Mouse (Mus musculus) testis, postnatal 14 days (tissue): ENCODE data around the gene Oit3.
"Not testable (repeated sequence)": the region's sequence is repeated elsewhere in the genome, so short reads cannot be mapped to it uniquely, and the experiment has no call there.

Source experiments
- DNase-seq: peaks from one replicate; pipeline ENCODE4 v3.0.0; 2021; ENCODE audit warnings: low spot score

Gene Oit3

DNA sequence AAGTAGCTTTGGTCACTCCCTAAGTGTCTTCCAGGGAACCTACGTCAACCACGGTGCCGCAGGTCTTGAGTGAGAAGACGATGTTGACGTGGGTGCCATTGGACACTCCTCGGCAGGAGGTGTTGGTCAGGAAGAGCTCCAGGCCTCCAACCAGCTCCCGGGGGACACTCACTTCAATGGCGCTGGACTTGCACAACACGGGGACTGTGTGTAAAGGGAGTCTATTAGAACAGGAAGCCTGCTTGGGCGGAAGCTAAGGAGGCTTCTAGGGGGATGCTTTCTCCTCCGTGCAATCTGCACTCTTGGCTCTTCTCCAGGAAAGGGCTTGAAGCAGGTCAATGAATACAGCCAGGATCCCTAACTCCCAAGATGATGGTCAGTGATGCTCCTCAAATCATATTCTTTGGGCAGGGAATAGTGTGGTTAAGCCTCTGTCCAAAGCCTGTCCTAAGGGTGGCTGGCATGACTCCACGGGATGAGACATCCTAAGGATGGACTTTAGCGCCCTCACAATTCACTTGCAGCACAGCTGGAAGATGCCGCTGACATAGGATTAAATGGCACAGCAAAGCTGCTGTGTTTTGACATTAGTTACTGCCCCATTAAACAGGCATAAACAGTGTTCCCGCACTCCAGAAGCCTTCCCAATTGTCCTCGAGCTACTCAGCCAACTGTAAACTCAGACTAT lies 12.0 kb downstream of the Oit3 start:
- no peak for DNase-seq

GRCm38 (mm10) chr10:59426371-59426770 lies 15.2 kb downstream of the Oit3 start:
- DNase-seq = no peak

DNA sequence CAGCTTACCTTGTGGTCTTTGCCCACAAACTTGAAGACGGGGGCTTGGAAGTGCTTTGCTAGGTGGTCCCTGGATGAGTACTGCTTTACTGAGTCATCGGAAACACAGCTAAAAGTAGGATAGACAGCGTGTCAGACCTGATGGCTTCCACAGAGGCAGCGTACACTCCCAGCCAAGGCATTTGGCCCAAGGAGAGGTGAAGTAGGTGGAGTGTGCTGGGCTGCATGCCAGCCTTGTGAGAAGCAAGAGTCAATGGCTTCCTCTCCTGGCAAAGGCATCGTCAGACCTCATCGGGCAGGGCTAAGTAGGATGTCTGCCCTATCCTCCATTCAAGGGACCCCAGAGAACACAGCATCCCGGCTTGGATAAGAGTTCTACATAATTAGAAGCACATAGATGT lies 16.2 kb downstream of the Oit3 start:
- no peak for DNase-seq

DNA sequence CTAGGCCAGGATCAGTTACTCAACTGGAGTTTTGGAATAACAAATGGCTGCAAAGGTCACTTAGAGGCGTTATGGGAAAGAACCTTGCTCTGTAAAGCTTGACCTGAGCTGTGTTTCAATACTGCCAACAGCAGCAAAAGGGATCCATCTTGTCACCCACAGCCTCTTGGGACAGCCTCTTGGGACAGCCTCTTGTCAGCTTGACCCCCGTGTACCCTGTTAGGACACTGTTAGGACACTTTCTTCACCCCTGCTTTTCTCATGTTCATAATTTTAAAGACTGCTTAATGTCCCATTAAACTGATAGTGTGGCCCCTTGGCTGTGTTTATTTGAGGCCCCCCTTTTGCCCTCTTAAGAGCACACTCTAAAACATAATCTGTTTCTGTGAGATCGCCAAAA lies 17.1 kb downstream of the Oit3 start:
- DNase-seq = no peak

DNA sequence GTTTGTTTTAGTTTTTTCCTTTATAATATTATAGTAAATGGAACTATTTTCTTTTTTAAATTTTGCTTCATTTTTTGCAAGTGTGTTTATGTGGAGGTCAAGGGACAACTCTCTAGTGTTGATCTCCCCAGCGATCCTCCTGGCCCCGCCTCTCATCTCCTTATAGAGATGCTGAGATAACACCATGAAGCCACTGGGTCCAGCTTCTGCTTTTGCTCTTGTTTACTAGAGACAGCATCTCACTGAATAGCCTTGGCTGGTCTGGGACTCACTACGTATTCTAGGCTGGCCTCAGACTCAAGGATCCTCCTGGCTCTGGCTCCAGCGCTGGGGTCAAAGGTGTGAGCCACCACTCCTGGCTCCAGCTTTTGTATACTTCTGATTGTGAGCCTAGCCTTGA lies 22.1 kb downstream of the Oit3 start:
- no peak for DNase-seq

DNA sequence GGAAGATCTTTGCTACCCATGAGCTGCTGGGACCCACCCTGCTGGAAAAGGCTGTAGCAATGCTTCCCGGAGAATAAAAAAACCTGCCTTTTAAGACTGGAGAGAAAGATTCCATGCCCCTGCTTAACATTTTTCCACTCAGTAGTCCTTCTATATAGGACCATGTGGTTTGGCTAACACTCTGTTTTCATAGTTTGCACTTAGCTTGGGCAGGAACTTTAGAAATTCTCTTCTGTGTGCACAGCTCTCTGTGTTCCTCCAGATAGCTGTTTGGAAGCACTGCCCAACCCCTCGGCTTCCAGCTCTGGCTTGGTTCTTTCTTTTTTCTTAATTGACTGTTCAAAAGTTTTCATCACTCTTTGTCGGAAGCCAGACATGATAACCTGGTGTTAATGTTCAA lies 25.0 kb downstream of the Oit3 start:
- no peak for DNase-seq

- DNase-seq = no peak
Measured at GRCm38 (mm10) chr10:59413711-59414110, 27.9 kb downstream of the Oit3 start.

DNA sequence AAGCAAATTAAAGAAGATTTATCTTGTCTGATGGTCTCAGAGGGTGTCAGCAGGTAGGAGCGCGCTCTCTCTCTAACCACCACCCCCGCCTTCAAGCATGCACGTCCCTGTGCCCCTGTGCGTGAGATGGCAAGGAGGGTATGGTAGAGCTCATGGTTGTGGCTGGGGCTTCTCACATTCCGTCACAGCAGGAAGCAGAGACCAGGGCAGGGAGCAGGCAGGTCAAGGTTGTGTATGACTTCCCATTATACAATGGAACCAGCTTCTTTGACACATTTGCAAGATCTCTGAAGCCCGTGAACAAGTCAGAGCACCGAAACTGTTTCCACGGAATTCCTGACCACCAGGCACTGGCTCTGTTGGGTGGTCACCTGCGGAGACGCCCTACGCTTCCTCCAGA lies 31.3 kb downstream of the Oit3 start:
- no peak for DNase-seq

GRCm38 (mm10) chr10:59408499-59408898 lies 33.1 kb downstream of the Oit3 start:
- no peak for DNase-seq

GRCm38 (mm10) chr10:59403793-59404149 lies 37.8 kb downstream of the Oit3 start:
- DNase-seq = no peak

DNA sequence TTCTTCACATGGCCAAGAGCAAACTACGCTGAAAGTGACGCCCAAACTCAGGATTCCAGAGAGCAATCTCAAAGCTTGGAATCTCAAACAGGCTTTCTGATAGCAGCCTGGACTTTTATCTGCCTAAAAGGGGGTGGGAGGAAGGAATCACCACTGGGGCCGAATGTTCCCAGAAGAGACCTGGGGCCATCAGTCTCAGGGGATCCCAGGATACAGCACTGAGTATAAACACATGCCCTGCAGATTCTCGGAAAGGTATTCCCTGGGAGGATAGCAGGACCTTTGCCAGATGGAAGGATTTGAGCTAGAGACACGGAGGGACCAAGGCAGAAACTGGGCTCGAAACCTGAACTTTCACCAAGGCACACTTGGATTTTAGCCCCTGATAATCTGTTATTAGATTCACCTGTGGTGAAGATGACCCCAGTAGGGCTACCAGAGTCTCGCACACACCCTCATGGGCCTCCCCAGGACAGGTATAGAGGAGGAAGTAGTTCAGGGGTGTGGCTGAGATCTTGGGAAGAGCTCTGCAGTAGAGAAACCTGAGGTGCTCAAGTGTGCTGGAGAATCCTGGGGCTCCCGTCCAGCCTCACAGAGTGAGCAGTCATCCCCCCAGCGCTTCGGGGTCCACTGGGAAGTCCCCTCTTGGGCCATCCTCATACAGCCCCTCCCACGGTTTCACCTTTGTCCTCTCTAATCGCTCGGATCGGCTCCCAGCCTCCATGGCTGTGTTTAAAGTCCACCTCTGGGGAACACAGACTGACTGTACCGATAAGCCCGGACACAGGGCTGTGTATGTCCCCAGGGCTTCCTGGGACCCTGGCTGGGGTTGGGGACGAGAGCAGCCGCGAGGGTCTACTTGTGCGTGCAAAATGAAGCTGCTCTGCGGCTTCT lies 38.4 kb downstream of the Oit3 start, which contains the start of gene Pla2g12b:
Pla2g12b (plus strand) TSS at position 762 of the 894 bp plus-strand sequence.
- DNase-seq = no peak

- DNase-seq = not testable (repeated sequence)
Measured at GRCm38 (mm10) chr10:59395461-59395860, 46.1 kb downstream of the Oit3 start, which contains the start of gene Gm10273. Gm10273 (plus strand) TSS chr10:59395632.

- DNase-seq = no peak
Measured at GRCm38 (mm10) chr10:59391907-59392306, 49.7 kb downstream of the Oit3 start.

- no peak for DNase-seq
Measured at GRCm38 (mm10) chr10:59389652-59390051, 51.9 kb downstream of the Oit3 start.

DNA sequence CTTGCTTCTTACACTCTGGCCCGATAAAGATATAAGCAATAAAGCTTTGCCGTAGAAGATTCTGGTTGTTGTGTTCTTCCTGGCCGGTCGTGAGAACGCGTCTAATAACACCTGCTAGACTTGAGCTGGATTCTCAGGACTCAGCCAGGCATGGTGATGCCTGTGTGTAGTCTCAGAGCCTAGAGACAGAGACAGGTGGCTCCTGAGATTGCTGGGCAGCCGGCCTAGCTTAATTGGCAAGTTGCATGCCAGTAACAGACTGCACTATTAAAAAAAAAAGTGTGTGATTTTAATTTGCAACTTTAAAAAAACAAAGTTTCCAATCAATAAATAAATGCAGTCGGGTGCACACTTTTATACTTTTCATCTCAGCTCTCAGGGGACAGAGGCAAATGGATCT lies 54.6 kb downstream of the Oit3 start:
- no peak for DNase-seq

- DNase-seq = not testable (repeated sequence)
Measured at GRCm38 (mm10) chr10:59381563-59381962, 60.0 kb downstream of the Oit3 start.

- no peak for DNase-seq
Measured at GRCm38 (mm10) chr10:59380411-59380821, 61.2 kb downstream of the Oit3 start.

GRCm38 (mm10) chr10:59379927-59380326 lies 61.7 kb downstream of the Oit3 start:
- no peak for DNase-seq

- DNase-seq = no peak
Measured at GRCm38 (mm10) chr10:59378728-59379127, 62.9 kb downstream of the Oit3 start.

DNA sequence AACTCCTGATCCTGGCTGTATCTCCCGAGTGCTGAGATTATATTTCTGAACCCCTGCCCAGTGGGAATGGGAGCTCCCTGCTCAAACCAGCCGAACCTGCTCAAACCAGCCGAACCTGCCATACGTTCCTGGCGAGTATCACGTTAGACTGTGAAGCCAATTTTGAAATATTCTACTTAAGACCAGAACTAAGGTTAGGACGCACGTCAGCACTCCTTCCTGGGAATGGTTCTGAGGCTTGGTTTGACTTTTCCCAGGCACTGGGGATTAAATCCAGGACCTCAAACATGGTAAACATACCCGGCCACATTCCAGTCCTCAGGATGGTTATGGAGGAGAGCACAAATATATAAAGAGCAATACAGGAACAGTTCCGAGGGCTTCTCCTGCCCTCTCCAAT lies 63.7 kb downstream of the Oit3 start:
- DNase-seq = no peak
